Mouse (Mus musculus) left cerebral cortex, postnatal 14 days (tissue): ENCODE data around the gene Tspan18. TPM values are rescaled to one million over a fixed set of nuclear protein-coding genes. Genes with fewer than 3 reads are reported as not detected.

Source experiments
- DNase-seq, 2 experiments: peaks; one replicate each; pipeline ENCODE4 v3.0.0; 2021 to 2022; ENCODE audit warnings: low spot score in 2 of 2, mixed read lengths in 1 of 2
- intact Hi-C: fragments of 180-260 bp; cut with DNase I; formaldehyde crosslinking; loops from one replicate; pipeline ENCODE4 v1.15.1; 2025
- total RNA-seq, 2 experiments: library from RNA; stranded (reverse); gene quantifications; 2 replicates each; pipeline ENCODE4 v1.2.3; 2021

Tspan18 gene
- total RNA-seq, 2 experiments from 2014 or later, result 3.5 to 7.4 TPM

DNA sequence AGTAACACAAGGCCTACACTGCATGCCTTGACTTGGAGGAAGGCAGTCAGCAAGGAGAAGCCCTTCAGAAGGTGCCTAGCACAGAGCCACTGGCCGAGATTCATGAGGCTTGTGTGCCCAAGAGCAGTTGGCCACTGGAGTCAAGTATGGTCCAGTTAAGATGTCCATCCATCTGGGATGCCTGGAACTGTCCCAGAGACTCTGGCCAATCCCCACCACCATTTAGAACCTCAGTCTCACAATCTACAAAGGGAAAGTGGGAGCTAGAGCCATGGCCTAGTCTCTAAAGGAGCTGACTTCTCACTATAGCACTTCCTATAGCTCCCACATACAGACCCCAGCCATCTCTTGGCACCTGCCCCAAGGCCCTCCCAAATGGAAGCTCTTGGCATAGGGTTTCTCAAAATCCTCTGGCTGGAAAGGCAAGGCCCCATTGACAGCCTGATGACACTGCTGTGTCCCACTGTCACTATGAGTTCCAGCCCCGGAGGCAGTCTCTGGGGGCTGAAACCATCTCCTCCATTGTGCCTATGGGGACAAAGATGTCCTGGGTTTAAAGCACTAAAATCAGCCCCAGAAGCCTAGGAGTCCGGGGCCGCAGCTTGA lies 158.0 kb downstream of the Tspan18 start:
- intact Hi-C loops, result no loop called here
- DNase-seq, result no peak

DNA sequence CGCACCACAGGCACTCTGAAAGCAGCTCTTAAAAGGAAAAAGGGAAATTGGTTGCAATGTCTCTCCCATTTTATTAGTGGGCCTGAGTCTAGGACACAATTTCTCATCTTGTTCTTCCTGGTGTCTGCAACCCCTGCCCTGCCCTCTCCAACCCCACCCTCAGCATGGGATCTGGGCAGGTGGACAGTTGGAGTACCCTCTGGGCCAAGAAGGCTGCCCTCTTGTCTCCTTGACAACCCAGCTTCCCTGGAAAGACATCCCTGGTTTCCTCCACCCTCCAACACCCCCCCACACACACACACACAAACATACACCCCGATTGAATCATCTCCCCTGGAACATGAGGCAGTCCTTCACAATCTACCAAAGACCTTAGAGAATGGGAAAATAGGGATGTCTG lies 158.6 kb downstream of the Tspan18 start:
- intact Hi-C loops, result no loop called here
- no peak for DNase-seq

DNA sequence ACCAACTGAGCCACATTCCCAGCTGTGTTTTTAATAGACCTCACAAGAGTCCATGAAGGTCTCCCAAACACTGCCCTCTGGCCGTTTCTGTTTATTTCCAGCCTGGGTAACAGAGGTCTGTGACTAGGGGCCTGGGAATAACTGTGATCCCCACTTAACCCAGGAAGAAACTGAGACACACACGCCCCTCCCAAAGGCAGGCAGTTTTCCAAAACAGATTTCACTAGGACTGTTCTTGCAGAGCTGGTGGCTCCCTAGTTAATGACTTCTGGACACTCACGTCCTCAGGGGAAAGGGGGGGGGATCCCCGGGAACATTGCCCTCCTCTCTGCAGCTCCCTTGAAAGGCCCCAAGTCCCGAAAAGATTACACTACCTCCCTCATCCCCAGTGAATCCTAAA lies 159.0 kb downstream of the Tspan18 start:
- intact Hi-C loops, result no loop called here

DNA sequence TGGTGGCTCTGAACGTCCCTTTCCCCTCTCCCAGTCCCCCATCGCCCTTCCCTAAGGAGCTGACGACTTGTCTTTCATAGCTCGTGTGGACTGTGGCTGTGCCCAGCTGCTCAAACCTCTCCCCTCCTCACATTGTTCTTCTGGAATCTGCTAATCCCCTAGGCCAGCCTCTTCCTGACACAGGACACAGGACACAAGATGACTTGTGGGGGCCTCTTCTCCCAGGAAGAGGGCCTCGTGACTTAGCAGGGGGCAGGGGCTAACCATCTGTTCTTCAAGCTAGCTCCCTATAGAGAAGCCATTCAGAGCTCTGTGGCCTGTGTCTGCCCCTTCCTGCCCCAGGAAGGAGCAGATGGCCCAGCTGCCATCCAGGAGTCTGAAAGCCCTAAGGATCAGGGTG lies 160.1 kb downstream of the Tspan18 start:
- intact Hi-C loops, result no loop called here
- DNase-seq, result no peak

More for the DNA sequence above, 159.0 kb downstream of the Tspan18 start:
- DNase-seq, result no peak

DNA sequence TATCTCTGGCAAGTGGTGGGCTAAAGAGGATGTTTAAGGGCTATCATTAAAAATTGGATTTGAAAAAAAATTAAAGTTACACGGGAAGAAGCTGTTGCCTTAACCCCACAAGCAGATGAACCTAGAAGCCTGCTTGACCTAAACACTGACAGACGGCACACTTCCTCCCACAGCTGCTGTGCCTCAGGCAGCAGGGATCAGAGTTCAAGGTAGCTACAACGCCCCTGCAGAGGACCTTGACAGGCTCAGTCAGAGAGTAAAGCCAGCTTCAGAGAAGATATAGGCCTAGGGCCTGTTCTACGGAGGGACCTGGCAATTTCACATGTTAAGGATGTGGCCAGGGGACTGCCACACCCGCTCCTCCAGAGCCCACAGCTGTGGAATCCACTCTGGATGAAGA lies 161.8 kb downstream of the Tspan18 start:
- intact Hi-C loops, result no loop called here
- no peak for DNase-seq

DNA sequence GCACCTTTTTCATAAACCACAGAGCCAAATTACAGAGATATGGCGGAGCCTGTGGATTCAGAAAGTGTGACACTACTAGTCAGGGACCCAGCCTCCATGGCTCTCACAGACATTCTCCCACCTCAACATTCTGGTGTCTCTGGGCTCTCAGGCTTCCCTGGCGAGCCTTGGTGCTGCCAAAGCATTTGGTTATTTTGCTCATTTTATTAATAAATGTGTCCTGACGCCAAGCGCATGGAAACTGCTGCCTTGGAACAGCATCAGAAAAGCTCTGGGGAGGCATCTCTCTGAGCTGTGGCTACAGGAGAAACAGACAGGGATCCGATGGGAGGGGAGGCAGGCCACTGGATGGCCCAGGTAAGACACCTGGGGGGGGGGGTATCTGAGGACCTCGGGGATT lies 162.4 kb downstream of the Tspan18 start:
- intact Hi-C loops, result no loop called here
- DNase-seq, result no peak

DNA sequence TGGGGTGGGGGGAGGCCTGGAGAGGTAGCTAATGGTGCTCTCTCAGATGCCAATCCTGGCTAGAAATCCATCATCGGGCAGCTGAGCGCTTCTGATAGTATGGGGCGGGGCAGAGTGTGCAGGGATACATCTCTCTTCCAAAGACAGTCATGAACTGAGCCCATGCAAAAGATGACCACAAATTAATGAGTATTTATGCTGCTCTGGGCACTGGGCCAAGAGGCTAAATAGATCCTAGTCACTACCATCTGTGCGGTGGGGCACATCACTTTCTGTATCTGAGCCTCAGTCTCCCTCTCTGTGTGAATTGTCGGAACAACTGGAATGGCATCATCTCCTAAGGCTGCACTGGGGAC lies 163.5 kb downstream of the Tspan18 start:
- no peak for DNase-seq

DNA sequence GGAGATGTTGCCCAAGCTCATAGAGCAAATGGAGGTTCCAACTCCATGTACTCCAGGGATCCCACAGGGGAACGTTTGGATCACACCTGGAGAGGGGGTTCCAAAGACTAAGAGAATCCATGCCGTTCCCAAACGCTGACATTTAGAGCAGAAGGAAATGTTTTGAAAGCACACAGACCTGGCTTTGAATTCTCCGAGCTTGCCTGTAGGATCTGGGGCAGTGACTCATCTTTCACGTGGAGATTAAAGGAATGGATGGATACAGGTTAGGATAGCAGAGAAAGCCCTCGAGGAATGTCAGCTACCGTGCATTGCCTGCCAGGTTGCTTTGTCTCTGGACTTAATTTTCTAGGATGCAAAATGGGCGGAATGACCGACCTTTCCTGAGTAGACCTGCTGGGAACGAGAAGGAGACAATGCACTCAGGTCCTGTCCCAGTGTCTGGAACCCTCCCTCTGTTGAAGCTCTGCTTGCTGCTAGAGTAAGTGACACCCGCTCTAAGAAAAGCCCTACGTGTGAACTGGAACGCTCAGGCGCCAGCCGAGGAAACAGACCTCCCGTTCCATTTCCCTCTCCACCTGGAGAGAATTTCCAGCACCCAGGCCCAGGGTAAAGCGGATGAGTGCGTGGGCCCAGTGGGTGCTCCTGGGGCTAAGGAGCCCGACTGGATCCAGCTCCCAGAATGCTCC lies 164.0 kb downstream of the Tspan18 start:
- peak in 1 of 2 experiments; percentile 33 for DNase-seq
- intact Hi-C loops, result no loop called here

More for the DNA sequence above, 163.5 kb downstream of the Tspan18 start:
- intact Hi-C loops, result no loop called here

DNA sequence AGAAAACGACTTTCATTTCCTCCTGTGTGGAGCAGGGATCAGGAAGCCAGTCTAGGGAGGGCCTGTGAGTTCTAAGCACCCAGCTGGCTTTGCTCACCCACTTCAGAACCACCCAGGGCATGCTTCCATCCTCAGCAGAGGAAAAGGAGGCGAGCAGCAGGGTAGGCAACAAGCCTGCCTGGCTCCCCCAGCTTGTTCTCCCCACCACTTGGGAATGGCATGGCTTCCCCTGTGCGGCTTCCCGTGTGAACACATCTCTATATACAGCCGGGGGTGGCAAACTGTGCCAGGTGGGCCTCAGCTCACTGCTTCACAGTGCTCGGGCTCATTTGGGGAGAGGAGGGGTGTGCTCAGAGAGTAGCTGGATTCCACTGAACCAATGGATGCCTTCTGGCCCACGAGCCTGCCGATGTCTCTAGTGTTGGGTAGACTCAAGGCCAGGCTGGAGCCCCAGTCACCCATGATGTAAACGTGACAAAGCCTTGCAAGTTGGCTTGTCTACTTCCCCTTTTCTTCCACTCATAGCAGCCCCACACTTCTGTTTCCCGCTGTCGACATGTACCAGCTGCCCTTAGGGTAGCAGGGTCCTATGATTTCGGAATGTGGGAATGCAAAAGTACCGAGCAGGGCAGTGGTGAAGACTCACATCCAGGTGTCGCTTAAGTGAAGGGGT lies 167.4 kb downstream of the Tspan18 start:
- intact Hi-C loops, result loop anchor here (5.0 kb wide), 1 partner anchor 55 kb away; no protein-coding TSS in a partner anchor
- peak; percentile 30 to 65 for DNase-seq

DNA sequence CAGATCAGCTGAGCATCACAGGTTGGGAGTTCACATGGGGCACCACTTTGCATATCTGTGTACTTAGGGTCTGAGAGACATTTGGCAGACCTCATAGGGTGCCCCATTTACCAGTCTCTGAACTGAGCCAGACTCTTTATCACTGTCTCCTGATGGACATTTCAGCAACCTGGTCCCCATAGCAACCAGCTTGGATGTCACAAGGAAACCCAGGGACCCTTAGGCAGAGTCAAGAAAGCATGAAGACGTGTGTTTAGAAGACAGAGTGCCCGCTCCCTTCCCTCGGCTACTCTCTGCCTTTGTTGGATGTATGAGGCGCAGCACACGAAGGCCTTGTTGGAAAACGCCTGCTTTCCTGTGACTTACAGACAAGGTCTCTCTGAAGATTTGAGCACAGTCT lies 168.0 kb downstream of the Tspan18 start:
- DNase-seq, result no peak
- intact Hi-C loops, result loop anchor here (5.0 kb wide), 1 partner anchor 54 kb away; no protein-coding TSS in a partner anchor

DNA sequence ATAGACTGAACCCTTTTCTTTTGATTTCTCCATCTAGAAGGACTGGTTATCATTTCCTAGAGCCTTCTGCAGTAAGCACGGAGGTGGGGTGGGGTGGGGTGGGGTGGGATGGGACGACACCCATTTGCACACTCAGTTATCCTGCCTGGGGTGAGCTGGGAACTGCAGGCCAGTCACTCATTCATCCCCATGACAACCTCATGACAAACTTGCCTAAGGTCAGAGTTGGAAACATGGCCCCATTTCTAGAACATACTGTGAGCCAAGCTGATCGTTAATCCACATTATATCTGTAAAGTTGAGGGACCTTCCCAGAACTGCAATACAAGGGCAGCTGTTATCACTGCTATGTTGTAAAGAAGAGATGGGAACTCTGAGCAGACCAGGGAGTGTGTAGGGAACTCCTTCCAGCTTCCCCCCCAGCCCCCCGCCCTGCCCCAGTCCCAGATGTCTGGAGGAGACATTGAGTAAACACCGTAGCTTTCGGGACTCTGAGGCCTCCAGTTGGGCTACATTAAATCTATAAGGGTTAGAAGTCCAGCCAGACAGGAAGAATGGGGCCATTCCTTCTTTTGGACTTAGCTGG lies 170.5 kb downstream of the Tspan18 start:
- no peak for DNase-seq
- intact Hi-C loops, result no loop called here

DNA sequence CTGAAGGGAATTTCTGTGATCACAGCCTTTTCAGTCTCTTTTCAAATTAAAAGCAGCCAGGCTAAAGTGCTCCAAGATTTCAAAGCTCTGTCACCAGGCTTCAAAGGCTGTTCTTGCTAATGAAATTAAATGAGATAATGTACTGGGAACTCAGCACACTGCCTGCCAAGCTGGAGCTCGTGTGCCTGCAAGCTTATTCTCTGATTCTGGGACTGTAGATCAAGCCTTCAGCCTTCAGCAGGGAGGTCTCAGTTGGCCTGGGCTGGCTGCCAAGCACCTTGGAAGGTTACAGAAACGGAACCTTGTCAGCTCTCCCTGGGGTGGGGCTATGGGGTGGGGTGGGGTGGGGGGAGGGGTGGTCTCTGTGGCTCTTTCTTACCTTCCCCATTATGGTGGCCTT lies 171.0 kb downstream of the Tspan18 start:
- DNase-seq, result peak in 1 of 2 experiments; percentile 35

DNA sequence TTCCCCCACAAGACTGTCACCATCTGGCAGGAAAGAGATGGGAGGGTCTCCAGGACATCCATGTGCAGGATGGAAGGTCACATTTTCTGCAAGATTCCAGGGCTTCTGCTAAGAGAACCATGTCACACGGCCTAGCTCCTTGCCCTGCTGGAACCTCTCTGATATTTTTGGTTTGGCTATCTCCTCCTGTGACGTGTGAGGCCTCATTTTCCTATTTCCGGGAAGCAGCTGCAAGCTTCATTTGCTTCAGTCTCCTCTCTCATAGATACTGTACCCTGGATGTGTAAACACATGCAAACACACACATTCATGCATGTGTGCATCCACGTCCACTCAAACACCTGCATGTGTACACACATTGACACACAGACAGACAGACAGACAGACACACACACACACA lies 171.5 kb downstream of the Tspan18 start:
- intact Hi-C loops, result no loop called here
- DNase-seq, result no peak

More for the DNA sequence above, 171.0 kb downstream of the Tspan18 start:
- intact Hi-C loops, result no loop called here

DNA sequence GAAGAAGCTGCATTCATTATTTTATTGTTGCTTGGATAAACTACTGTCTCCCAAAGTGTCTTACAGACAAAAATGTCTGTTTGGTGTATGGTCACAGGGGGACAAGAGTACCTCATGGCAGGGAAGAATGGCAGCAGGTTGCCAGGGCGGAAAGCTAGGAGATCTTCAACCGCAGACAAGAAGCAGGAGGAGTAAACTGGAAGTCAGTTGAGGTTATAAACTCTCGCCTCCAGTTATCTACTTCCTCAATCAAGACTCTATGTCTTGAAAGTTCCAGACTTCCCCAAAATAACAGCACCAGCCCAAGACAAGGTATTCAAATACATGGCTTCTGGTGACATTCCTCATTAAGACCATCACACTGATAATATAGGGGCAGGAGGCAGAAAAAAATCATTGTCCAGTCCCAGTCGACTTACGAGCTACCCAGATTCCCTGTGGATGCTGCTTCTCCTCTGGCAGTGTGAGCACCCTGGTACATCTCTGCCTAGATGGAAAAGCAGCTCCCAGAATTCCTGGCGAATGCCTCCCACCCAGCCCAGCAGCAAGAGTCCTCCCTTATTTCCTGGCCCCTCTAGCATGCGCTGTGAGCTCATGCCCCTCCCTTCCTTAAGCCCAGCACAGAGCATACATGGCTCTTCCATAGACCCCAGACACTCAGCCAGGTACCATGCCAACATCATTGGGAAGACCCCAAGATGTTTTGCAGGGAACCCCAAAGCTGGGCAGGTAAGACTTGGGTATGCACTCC lies 172.2 kb downstream of the Tspan18 start:
- DNase-seq, result no peak
- intact Hi-C loops, result no loop called here

DNA sequence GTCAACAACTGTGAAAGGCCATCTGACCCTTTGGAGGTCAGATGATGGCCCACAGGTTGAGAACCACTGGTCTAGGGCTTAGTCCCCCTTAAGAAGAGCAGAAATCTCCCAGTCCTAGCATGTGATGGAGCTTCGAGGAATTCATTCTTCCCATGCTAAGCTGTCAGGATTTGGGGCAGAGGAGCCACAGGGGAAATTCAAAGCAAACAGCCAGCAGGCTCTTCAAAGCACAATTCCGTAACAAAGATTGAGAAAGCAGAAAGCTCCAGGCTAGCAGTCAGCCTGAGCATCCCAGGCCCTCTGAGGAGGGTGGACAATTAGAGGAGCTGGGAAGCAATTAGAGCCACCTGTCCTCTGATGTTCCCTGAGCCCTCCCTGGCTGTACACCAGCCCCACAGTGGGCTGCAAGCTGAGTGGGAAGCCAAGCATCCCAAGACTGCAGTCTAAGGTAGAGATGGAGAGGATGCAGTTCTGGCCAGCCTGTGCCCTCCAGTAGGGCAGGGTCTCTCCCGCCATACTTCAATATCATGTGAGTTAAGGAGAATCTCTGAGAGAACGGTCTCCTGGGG lies 173.8 kb downstream of the Tspan18 start:
- DNase-seq, result no peak
- intact Hi-C loops, result no loop called here

DNA sequence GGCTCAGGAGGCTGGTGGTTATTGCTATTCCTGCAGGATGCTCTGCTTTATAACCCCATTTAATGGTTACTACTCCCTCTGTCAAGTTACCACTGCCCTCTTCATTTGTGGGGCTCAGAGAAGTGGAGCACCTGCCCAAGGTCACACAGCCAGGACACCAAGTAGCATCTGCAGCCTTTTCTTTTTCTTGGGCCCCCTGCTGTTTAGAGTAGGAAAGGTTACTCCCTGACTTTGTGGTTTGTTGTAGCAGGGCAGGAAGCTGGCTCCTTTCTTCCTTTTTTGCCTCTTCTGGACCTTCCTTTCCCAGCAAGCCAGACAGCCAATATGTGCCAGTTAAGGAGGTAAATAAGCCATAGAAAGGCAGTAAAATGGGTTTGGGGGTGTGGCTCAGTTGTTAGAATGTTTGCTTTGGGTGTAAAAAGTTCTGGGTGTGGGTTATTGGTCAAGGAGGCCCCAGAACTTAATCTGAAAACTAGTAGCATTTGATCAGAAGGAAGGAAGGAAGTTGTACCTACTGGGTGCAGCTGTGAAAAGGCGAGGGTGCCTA lies 179.7 kb downstream of the Tspan18 start:
- intact Hi-C loops, result no loop called here
- no peak for DNase-seq

DNA sequence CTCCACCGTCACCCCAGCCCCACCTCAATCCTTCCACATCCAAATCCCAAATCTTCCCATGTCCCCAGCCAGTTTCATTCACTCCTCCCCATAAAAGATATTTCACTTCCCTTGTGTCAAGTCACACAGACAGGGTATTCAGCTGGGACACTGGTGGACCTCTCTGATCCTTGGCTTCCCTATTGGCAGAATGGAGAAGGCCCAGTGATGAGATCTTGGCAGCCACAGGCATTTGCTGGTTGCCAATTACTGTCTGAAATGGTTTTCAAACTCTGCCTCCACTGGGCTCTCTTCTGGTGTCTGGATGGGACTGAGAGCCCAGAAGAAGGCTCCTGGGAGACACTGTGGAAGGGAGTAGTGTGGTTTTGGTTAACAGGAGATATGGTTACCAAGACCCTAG lies 180.5 kb downstream of the Tspan18 start:
- no peak for DNase-seq
- intact Hi-C loops, result no loop called here

DNA sequence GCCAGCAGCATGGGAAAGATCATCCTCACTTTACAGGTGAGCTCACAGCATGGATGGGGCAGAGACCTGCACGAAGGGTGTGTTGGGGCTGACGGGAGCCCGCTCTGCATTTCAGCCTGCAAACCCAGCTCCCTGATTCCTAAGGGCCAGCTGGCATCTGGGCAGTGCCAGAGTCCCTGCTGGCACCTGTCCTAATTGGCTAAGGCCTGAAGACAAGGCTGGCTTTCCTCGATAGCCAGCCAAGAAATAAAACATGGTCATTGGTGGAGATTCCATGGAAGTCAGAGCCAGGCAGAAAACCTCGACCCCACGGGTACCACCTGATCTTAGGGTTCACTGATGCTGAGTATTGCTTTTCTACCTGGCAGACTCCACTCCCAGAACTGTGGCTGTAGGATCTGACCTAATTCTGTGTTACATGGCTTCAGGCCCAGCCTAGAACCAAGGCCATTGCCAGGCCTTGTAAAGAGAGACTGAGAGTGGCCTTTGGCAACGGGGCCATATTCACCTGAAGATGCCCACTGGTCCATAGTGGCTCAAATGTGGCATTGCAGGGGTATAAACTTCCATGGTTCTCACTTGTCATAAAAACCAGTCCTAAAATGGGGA lies 181.3 kb downstream of the Tspan18 start:
- peak; percentile 39 to 46 for DNase-seq
- intact Hi-C loops, result no loop called here

DNA sequence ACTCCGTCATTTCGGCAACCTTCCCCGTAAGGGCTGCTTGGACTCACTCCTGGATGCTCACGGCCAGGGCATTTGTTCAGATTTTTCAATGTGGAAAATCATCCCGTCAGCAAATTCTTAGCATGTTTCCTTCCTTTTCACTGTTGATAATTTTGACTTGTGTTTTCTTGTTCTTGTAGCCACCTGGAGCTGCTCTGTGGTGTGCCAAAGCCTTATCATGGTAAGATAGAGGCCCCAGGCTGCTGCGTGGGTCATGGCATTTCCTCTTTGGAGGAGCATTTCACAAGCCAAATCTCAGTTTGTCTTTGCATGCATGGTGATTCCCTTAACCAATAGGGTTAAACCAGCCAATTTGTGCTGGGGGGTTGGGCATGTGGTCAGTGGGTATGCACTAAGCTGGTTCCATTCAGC lies 182.1 kb downstream of the Tspan18 start:
- DNase-seq, result no peak
- intact Hi-C loops, result no loop called here
